Mouse (Mus musculus): ENCODE measurements around the gene Olfr418.

DNA sequence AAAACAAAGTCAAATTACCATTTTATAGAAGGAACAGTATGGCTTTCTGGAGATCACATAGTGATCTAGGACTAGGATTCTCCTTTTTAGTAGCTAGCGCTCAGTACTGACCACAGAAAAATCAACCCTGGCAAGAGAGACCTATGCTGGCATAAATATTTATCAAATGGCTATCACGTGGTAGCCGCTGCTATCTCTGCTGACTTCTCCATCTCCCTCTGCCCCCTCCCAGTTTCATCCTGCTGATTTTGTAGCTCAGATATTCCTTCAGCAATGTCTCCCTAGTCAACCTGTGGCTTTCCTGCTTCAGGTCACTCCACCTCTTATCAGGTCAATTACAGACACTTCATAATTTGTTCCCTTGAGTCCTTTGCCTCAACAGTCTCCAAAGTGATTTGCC lies 49.9 kb downstream of the Olfr418 start:
- TF ChIP-seq CTCF (IDR thresholded peaks at IDR 0.05 in 2 of 3, conservative IDR thresholded peaks at IDR 0.05 in 1 of 3; ENCODE audit: control insufficient read depth in 1 of 3, insufficient read depth in 1 of 3, low read depth in 2 of 3, low read length in 3 of 3, poor library complexity in 1 of 3, severe bottlenecking in 1 of 3): no peak
- TF ChIP-seq KAT2A (conservative IDR thresholded peaks at IDR 0.05; ENCODE audit: low read depth, low read length): no peak
